ENCODE assay signal across 11 mouse cellular contexts in the genomic region with DNA sequence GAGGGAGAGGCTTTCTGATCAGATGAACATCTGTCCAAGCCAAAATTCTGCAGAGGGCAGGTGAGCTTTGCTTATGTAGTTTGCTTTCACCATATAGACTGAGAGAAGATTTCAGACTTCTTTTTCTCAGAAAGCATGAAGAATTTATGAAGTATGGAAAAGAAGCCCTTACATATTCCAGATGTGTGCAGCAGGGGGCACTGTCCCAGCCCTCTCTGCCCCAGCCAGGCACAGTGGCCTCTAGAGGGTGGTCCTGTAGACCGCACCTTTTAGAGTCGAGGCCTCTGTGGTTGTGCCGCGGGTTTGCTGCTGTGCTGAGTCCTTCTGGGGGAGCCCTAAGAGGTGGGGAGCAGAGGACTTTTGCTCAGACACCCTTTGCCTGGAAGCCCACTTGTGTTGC. TPM values are rescaled to one million over a fixed set of nuclear protein-coding genes. Genes with fewer than 3 reads are reported as not detected.
DNase-seq lines count a peak whose midpoint lies in the region; ATAC-seq lines count a peak whose summit lies in the region.
"Had no signal": no experiment of that assay in that cellular context is flagged by ENCODE, and none has a peak within 500 bp of the region (broad histone marks: within the 10 kb centered on the region; RNA-seq: fewer than 3 reads in every experiment).

No protein-coding gene starts in this region.

- H3K4me2 ChIP-seq in intestine, embryonic 15.5 days (replicated peaks) = no peak overlapping the region
- H3K4me2 ChIP-seq in intestine, embryonic 16.5 days (ENCODE audit: low read depth, low read length) = no peak overlapping the region
- H3K4me2 ChIP-seq: lung, embryonic 15.5 days had no signal

- H3K4me3 ChIP-seq in intestine, embryonic 15.5 days (replicated peaks) = no peak overlapping the region
- H3K4me3 ChIP-seq in intestine, embryonic 16.5 days (ENCODE audit: low read length) = no peak overlapping the region
- H3K4me3 ChIP-seq: lung, embryonic 15.5 days had no signal

- no peak overlapping the region for H3K27ac ChIP-seq in intestine, embryonic 15.5 days
- H3K27ac ChIP-seq in intestine, embryonic 16.5 days (ENCODE audit: low read length) = no peak overlapping the region
- H3K27ac ChIP-seq: lung, embryonic 15.5 days had no signal

- peaks cover 15% of the 10 kb centered on the region; the same call in 1 of the 2 replicates for H3K36me3 ChIP-seq in intestine, embryonic 15.5 days
- peaks cover 12% of the 10 kb centered on the region; the same call in 1 of the 2 replicates for H3K36me3 ChIP-seq in intestine, embryonic 16.5 days (ENCODE audit: control insufficient read depth, insufficient read depth, low read length)

- DNase-seq in CD4-positive helper T cell, adult 2 months (ENCODE audit: low read depth, low spot score) = peak; percentile 26
- peak; percentile 26 for DNase-seq in WW6 (ENCODE audit: low read depth, low spot score)
- DNase-seq in urinary bladder, postnatal 10 days (ENCODE audit: low spot score) = no peak
- no peak for DNase-seq in urinary bladder, postnatal 14 days (ENCODE audit: low spot score)
- DNase-seq in Muller cell, postnatal 12 days (ENCODE audit: inconsistent ontology term) = no peak
- DNase-seq: adrenal gland, postnatal 25 days; kidney, adult 11 months had no signal

- ATAC-seq in intestine, embryonic 15.5 days = 0 out of 2 replicates have a peak, but pooled peaks have one; percentile 31
- no peak for ATAC-seq in intestine, embryonic 16.5 days
- ATAC-seq in megakaryocyte progenitor cell, adult 5-6 weeks (replicated peaks; ENCODE audit: poor library complexity) = peak; percentile 72

- 66% methylated on average over 4 of the region's 4 CpGs for WGBS in intestine, embryonic 15.5 days
- WGBS in intestine, embryonic 16.5 days = 67% methylated on average over 4 of the region's 4 CpGs

- no peaks in the 10 kb centered on the region for H3K27me3 ChIP-seq in intestine, embryonic 15.5 days (replicated peaks)
- H3K27me3 ChIP-seq in intestine, embryonic 16.5 days (replicated peaks; ENCODE audit: control insufficient read depth, insufficient read depth, low read length) = no peaks in the 10 kb centered on the region
- H3K27me3 ChIP-seq: lung, embryonic 15.5 days had no signal

- no peaks in the 10 kb centered on the region for H3K4me1 ChIP-seq in intestine, embryonic 15.5 days (replicated peaks)
- no peaks in the 10 kb centered on the region for H3K4me1 ChIP-seq in intestine, embryonic 16.5 days (ENCODE audit: control insufficient read depth, insufficient read depth, low read length)
- H3K4me1 ChIP-seq: lung, embryonic 15.5 days had no signal

- H3K9ac ChIP-seq in intestine, embryonic 15.5 days = no peak overlapping the region
- no peak overlapping the region for H3K9ac ChIP-seq in intestine, embryonic 16.5 days (ENCODE audit: low read depth, low read length)
- H3K9ac ChIP-seq: lung, embryonic 15.5 days had no signal

- no peaks in the 10 kb centered on the region for H3K9me3 ChIP-seq in intestine, embryonic 15.5 days
- H3K9me3 ChIP-seq in intestine, embryonic 16.5 days (ENCODE audit: control insufficient read depth, low read length) = no peaks in the 10 kb centered on the region
- H3K9me3 ChIP-seq: lung, embryonic 15.5 days had no signal

RNA-seq across cellular contexts. Expression of gene Cds2, which starts 43.0 kb away (rescaled TPM):
- 19.9 and 25.1 TPM in 2 replicates for polyA plus RNA-seq in intestine, embryonic 15.5 days (2015; fragmentation: Nextera tagmentation; extraction: Ambion mirVana)
- polyA plus RNA-seq in intestine, embryonic 16.5 days (2015; fragmentation: Nextera tagmentation; extraction: Ambion mirVana) = 17.4 and 20.5 TPM in 2 replicates
- 6.9 and 9.3 TPM in 2 replicates for total RNA-seq in megakaryocyte progenitor cell, adult 5-6 weeks (2015)
- 8.6 and 10.5 TPM in 2 replicates for total RNA-seq in megakaryocyte progenitor cell, adult 5-6 weeks (2017)

RNA-seq across cellular contexts. Expression of gene Pcna, which starts 52.9 kb away (rescaled TPM):
- 247 and 259 TPM in 2 replicates for polyA plus RNA-seq in intestine, embryonic 15.5 days (2015; fragmentation: Nextera tagmentation; extraction: Ambion mirVana)
- polyA plus RNA-seq in intestine, embryonic 16.5 days (2015; fragmentation: Nextera tagmentation; extraction: Ambion mirVana) = 189 and 217 TPM in 2 replicates
- 782 and 829 TPM in 2 replicates for total RNA-seq in megakaryocyte progenitor cell, adult 5-6 weeks (2015)
- total RNA-seq in megakaryocyte progenitor cell, adult 5-6 weeks (2017) = 543 and 606 TPM in 2 replicates

RNA-seq across cellular contexts. Expression of gene Tmem230, which starts 58.4 kb away (rescaled TPM):
- polyA plus RNA-seq in intestine, embryonic 15.5 days (2015; fragmentation: Nextera tagmentation; extraction: Ambion mirVana) = 42.5 and 43.3 TPM in 2 replicates
- polyA plus RNA-seq in intestine, embryonic 16.5 days (2015; fragmentation: Nextera tagmentation; extraction: Ambion mirVana) = 46.1 and 48.4 TPM in 2 replicates
- total RNA-seq in megakaryocyte progenitor cell, adult 5-6 weeks (2015) = 60.6 and 64.6 TPM in 2 replicates
- 17.2 and 23.0 TPM in 2 replicates for total RNA-seq in megakaryocyte progenitor cell, adult 5-6 weeks (2017)

Comparison
In these comparisons a context has a peak if more than half of its experiments do, and no peak if none do; other contexts are left out.
1. DNase-seq: peak in CD4-positive helper T cell, adult 2 months (single experiment) and WW6 (single experiment); none in urinary bladder, postnatal 10 days (single experiment), urinary bladder, postnatal 14 days (single experiment) and Muller cell, postnatal 12 days (single experiment).